Mouse (Mus musculus) hindbrain, embryonic 13.5 days (tissue): ENCODE measurements around the gene Atf7. TPM values are rescaled to one million over a fixed set of nuclear protein-coding genes. Genes with fewer than 3 reads are reported as not detected.

Experiments used
- ATAC-seq: fragments of 200-750 bp; cut with Nextera tagmentation; 2 replicates; pipeline ENCODE4 v1.8.0; 2017; ENCODE audit warnings: moderate TSS enrichment; ENCODE audit not compliant: low FRiP score
- H3K27ac ChIP-seq: fragments of 300-500 bp; sonication (generic); 2 replicates; pipeline ENCODE4 v1.5.1; 2015; ENCODE audit warnings: inconsistent platforms, mild to moderate bottlenecking, moderate library complexity
- H3K27me3 ChIP-seq: fragments of 300-500 bp; sonication (generic); 2 replicates; pipeline ENCODE4 v1.6.1; 2015; ENCODE audit warnings: mild to moderate bottlenecking, inconsistent platforms
- H3K36me3 ChIP-seq: fragments of 300-500 bp; sonication (generic); 2 replicates; pipeline ENCODE4 v1.6.1; 2015; ENCODE audit warnings: mild to moderate bottlenecking, inconsistent platforms
- H3K4me1 ChIP-seq: fragments of 300-500 bp; sonication (generic); replicated peaks from 2 replicates; pipeline ENCODE4 v1.6.1; 2015; ENCODE audit warnings: inconsistent platforms
- H3K4me2 ChIP-seq: fragments of 300-500 bp; sonication (generic); 2 replicates; pipeline ENCODE4 v1.6.1; 2015; ENCODE audit warnings: inconsistent platforms, mild to moderate bottlenecking, moderate library complexity
- H3K4me3 ChIP-seq: fragments of 300-500 bp; sonication (generic); 2 replicates; pipeline ENCODE4 v1.5.1; 2015; ENCODE audit warnings: mild to moderate bottlenecking, inconsistent platforms
- H3K9ac ChIP-seq: fragments of 300-500 bp; sonication (generic); 2 replicates; pipeline ENCODE4 v1.6.1; 2015; ENCODE audit warnings: mild to moderate bottlenecking, inconsistent platforms
- H3K9me3 ChIP-seq: fragments of 300-500 bp; sonication (generic); 2 replicates; pipeline ENCODE4 v1.6.1; 2016; ENCODE audit warnings: inconsistent platforms
- WGBS: fragments of 180-500 bp; shearing (Covaris S2); methylation state at CpG from one replicate; pipeline ENCODE4 v1.1.7; 2015; 5-methylcytosine and 5-hydroxymethylcytosine counted together
- microRNA counts: library from miRNA; unstranded; fragments of <30 nt; microRNA quantifications from one replicate; lab custom pipeline; 2016
- microRNA-seq: library from miRNA; unstranded; fragments of <30 nt; microRNA quantifications from one replicate; pipeline ENCODE4, GENCODE M21; 2016
- polyA plus RNA-seq: library from polyadenylated mRNA; unstranded; fragments of >200 nt; fragmentation: Nextera tagmentation; extraction: Ambion mirVana; gene quantifications from 2 replicates; pipeline ENCODE4 v1.2.1, GENCODE M21; 2015

The Atf7 gene
- polyA plus RNA-seq, 1 experiment from 2014 or later = 19.7 TPM

DNA sequence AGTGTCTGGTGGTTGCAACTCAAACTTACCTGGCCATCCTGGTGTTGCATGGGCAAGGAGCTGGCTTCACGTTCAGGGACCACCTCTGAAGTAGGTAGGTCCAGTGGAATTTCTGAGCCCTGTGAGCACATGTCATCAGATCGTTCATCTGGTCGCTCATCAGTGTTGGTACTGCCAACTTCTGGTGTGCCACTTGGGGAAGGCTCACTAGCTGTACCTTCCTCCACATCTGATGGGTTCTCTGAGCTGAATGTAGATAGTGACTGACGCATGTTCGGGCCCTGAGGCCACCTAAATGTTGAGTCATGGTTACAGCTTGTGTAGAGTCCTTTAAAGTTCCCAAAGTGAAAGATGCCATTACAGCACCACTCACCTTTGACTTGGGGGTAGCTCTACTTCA lies 124.8 kb downstream of the Atf7 start:
- Histone ChIP-seq H3K4me3 (no peak overlapping the region), H3K4me1 (no peaks in the 10 kb centered on the region), H3K9me3 (no peaks in the 10 kb centered on the region), H3K36me3 (peaks cover 93% of the 10 kb centered on the region), H3K27ac (no peak overlapping the region), H3K9ac (no peak overlapping the region), H3K27me3 (no peaks in the 10 kb centered on the region), H3K4me2 (no peak overlapping the region)
- WGBS = 89% methylated on average over 5 of the region's 5 CpGs
- ATAC-seq = no peak

DNA sequence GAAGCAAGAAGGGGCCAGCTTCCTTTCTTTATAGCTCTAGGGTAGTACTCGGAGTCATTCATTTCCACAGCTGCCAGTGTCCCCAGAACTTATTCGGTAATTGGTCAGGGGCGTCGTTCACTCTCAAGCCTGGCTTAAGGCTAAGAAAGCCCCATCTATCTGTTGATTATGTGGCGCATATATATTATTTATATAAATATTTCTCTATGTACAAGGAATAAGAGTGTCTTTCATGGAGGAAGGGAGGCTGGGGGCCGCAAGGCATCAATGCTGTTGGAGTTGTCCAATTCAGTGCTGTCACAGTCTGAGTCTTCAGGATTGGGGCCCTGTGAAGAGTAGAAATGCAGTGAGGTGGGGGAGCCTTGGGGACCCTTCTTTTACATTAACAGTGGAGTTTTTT lies 125.4 kb downstream of the Atf7 start:
- Histone ChIP-seq H3K27ac (no peak overlapping the region), H3K9me3 (no peaks in the 10 kb centered on the region), H3K4me1 (no peaks in the 10 kb centered on the region), H3K4me3 (no peak overlapping the region), H3K4me2 (no peak overlapping the region), H3K9ac (no peak overlapping the region), H3K27me3 (no peaks in the 10 kb centered on the region), H3K36me3 (peaks cover 91% of the 10 kb centered on the region)
- ATAC-seq = no peak
- WGBS = 90% methylated on average over 6 of the region's 6 CpGs

DNA sequence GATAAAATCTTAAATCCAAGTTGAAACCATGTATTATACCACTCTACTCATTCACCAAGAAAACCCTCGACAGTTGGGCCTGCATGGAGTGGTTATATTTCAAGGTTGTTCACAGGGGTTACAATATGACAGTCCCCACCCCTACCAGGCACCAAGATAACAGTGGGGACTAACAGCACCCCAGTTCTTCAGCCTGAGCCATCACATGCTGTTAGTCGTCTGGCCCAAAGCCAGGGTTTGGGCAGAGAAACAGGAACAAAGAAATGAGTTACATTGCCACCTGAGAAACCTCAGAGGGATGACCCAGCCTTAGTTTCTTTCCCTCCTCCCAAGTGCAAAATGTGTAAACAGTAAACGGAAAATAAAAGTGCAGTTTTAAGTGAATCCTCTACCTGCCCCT lies 125.9 kb downstream of the Atf7 start:
- WGBS = 80% methylated on average over 3 of the region's 3 CpGs
- H3K4me1 ChIP-seq = no peaks in the 10 kb centered on the region
- no peak for ATAC-seq
- H3K4me2 ChIP-seq = no peak overlapping the region
- H3K9me3 ChIP-seq = no peaks in the 10 kb centered on the region
- H3K27me3 ChIP-seq = no peaks in the 10 kb centered on the region
- H3K4me3 ChIP-seq = no peak overlapping the region
- H3K27ac ChIP-seq = no peak overlapping the region
- H3K9ac ChIP-seq = no peak overlapping the region
- H3K36me3 ChIP-seq = peaks cover 91% of the 10 kb centered on the region

DNA sequence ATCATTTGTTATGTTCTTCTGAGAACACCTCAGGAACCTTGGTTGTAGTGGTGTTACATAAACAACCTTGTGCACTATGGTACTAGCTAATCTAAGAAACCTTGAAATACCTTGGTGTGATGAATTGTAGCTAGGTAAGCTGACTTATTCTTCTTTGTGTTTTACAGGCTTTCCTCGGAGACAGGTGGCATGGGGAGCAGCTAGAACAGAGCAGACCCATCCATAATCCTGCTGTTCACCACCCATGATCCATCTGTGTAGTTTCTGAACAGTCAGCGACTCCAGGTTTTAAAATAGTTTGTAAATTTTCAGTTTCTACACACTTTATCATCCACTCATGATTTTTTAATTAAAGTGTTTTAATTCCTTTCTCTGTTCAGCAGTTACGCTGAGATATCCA lies 126.9 kb downstream of the Atf7 start:
- ATAC-seq = no peak

DNA sequence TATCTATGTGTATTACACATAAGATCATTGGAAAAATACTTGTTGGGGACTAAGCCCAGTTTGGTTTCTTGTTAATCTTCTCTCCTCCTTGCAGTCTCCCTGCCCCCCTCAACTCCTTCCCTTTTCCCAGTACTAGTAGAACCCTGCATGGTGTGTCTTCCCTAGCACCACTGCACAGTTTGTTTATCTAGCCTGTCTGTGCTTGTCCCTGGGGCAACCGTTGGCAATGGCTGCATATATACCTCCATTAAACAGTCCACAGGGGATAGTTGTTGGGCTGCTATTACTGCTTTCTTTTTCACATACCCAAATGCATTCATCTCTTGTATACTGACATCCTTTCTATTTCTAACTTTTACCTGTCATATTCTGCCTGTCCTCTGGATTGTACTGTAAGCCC lies 137.6 kb downstream of the Atf7 start:
- Histone ChIP-seq H3K4me1 (no peaks in the 10 kb centered on the region), H3K27me3 (no peaks in the 10 kb centered on the region), H3K4me3 (no peak overlapping the region), H3K27ac (no peak overlapping the region), H3K4me2 (no peak overlapping the region), H3K9ac (no peak overlapping the region), H3K9me3 (no peaks in the 10 kb centered on the region), H3K36me3 (peaks cover 81% of the 10 kb centered on the region)
- ATAC-seq = no peak
- WGBS = 74% methylated on average over 1 of the region's 1 CpGs

More for the DNA sequence above, 126.9 kb downstream of the Atf7 start:
- Histone ChIP-seq H3K4me3 (no peak overlapping the region), H3K4me1 (no peaks in the 10 kb centered on the region), H3K27me3 (no peaks in the 10 kb centered on the region), H3K4me2 (no peak overlapping the region), H3K27ac (no peak overlapping the region), H3K9ac (no peak overlapping the region), H3K36me3 (peaks cover 90% of the 10 kb centered on the region), H3K9me3 (no peaks in the 10 kb centered on the region)
- 92% methylated on average over 3 of the region's 3 CpGs for WGBS

DNA sequence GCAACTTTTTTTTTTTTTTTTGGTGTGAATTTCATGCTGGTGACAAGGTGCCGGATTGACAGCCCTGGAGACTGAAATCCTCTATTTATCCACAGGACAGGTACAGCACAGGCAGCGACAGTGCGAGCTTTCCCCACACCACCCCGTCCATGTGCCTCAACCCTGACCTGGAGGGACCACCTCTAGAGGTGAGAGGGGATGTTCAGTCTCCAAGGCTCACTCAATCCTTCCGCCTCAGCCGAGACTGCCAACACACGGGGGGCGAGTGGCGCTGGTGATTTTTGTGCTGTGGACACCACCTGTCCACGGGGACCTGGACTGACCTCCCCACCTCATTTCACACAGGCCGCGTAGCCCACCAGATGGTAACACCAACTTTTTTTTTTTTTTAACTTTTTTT lies 139.4 kb downstream of the Atf7 start:
- H3K27me3 ChIP-seq = no peaks in the 10 kb centered on the region
- H3K9ac ChIP-seq = no peak overlapping the region
- no peaks in the 10 kb centered on the region for H3K9me3 ChIP-seq
- no peak overlapping the region for H3K4me2 ChIP-seq
- no peak for ATAC-seq
- H3K27ac ChIP-seq = no peak overlapping the region
- 92% methylated on average over 12 of the region's 12 CpGs for WGBS
- H3K4me1 ChIP-seq = no peaks in the 10 kb centered on the region
- H3K4me3 ChIP-seq = no peak overlapping the region
- H3K36me3 ChIP-seq = peaks cover 83% of the 10 kb centered on the region

DNA sequence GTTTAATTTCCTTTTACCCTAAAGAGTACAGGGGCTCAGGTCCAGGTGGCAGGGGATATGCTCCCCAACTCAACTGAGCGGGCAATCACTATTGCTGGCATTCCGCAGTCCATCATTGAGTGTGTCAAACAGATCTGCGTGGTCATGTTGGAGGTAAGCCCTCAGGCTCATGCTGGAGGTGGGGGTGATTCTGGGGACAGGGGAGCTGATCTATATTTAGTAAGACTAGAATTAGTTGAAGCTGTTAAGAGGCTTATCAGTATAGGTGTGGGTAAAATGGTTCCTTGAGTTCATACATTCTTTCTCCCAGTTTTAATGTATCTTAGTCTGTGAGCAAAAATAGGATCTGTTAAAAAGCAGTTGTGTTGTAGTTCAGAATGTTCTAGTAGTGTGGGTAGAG lies 142.1 kb downstream of the Atf7 start:
- Histone ChIP-seq H3K36me3 (peaks cover 81% of the 10 kb centered on the region), H3K4me2 (no peak overlapping the region), H3K4me3 (no peak overlapping the region), H3K27me3 (no peaks in the 10 kb centered on the region), H3K9ac (no peak overlapping the region), H3K27ac (no peak overlapping the region), H3K9me3 (no peaks in the 10 kb centered on the region), H3K4me1 (no peaks in the 10 kb centered on the region)
- 90% methylated on average over 3 of the region's 3 CpGs for WGBS
- no peak for ATAC-seq

MicroRNAs within 50 kb of the gene (microRNA counts, 519-probe panel; counts per million panel counts)
- microRNA mmu-miR-688 (lab: Ali Mortazavi, UCI) = 51.3 counts per million

Small RNAs within 50 kb of the gene (microRNA-seq; reads per million reads assigned to microRNA genes)
- not detected for gene Mir688

Other genes starting within 250 kb of the Atf7 start
- gene Sp1, start 219.3 kb downstream of the Atf7 start, polyA plus RNA-seq = 4.6 and 6.0 TPM in 2 replicates
- gene Amhr2, start 180.1 kb downstream of the Atf7 start, polyA plus RNA-seq = 0.14 and 0.40 TPM in 2 replicates
- 107 and 109 TPM in 2 replicates for gene Prr13, start 166.4 kb downstream of the Atf7 start, polyA plus RNA-seq
- 148 and 150 TPM in 2 replicates for gene Pcbp2, start 154.9 kb downstream of the Atf7 start, polyA plus RNA-seq
- 6.3 and 17.2 TPM in 2 replicates for gene Gm10337, start 121.7 kb downstream of the Atf7 start, polyA plus RNA-seq
- gene Map3k12, start 108.4 kb downstream of the Atf7 start, polyA plus RNA-seq = 48.9 and 49.6 TPM in 2 replicates
- 94.5 and 94.6 TPM in 2 replicates for gene Tarbp2, start 107.3 kb downstream of the Atf7 start, polyA plus RNA-seq
- 6.1 and 7.1 TPM in 2 replicates for gene Npff, start 100.5 kb downstream of the Atf7 start, polyA plus RNA-seq
- gene Gm28047, start 397 bp downstream of the Atf7 start, polyA plus RNA-seq = not detected in 2 replicates
- 48.7 and 56.4 TPM in 2 replicates for gene Atp5g2, start 46.9 kb upstream of the Atf7 start, polyA plus RNA-seq
- 41.8 and 42.3 TPM in 2 replicates for gene Calcoco1, start 96.7 kb upstream of the Atf7 start, polyA plus RNA-seq